Mouse (Mus musculus) thymus, postnatal 36 days (tissue): ENCODE measurements around the gene Ubxn6.
"Not testable (repeated sequence)": the region's sequence is repeated elsewhere in the genome, so short reads cannot be mapped to it uniquely, and the experiment has no call there.

Experiments used
- DNase-seq, 2 experiments: peaks; one replicate each; pipeline ENCODE4 v3.0.0; 2022; ENCODE audit warnings: mixed read lengths in 2 of 2

Ubxn6 gene

DNA sequence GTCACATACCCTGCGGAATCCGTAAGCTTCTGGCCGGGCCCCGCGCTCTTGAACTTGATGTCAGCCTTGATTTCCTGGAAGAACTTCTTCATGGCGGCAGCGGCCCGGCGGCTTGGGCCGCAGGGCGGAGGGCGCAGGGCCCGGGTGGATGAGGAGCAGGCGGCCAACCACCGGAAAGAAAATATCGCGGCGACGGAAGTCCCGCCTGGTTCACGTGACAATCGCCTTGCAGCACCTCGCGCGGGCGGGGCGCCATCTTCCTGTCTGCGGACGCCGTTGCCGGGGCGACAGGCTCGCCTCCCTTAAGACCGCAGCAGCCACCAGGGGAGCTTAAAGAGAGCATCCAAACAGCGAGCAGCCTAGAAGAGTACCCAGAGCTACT is at the start of gene Ubxn6:
TSS of gene Ubxn6 (minus strand) at position 202 of the 382 bp plus-strand sequence.
- DNase-seq = peak; percentile 96 to 98

DNA sequence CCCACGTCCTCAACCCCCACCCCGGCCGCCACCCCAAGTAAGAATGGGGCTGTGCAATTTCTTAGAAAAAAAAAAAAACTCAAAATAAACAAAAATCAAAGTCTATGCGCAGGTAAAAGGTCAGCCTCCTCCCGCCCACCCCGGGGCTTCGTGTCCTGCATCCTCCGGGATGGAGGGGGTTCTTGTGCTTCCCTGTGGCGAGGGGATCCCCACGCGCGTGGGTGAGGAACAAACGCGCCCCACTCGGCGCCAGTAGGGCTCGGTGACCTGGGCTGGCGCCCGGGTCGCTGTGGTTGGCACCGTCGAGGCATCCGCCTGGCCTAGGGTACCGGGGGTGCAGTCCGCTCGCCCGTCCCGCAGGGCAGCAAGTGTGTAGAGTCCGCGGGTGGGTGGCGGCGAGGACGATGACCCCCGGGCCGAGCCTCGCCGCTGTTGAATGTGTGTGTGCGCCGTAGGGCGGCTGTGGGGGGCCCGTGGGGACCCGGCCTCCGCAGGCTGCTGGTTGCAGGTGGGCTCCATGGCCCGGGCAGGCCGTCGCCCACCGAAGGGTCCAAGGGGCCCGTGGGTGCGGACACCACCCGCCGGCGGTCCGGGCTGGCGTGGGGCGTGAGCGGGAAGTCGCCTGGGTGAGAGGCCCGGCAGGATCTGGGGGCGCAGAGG is 49.0 kb upstream of the Ubxn6 start:
- no peak for DNase-seq

DNA sequence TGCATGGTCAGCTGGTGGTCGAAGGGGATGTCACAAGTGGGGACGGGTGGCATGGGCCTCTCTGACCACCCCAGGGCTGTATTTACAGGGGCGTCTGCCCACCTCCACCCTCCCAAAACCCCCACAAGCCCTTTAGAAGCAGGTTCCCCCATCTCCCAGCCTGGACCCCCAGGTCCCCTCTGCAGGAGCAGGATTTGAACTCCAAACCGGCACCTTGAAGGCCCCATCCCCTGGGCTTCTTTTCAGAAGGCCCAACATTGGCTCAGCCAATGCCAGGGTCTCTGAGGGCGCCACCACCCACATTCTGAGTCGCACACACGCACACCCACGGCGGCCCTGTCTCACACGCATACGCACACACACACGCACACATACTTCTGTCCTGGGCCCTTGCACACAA is 48.3 kb upstream of the Ubxn6 start:
- no peak for DNase-seq

DNA sequence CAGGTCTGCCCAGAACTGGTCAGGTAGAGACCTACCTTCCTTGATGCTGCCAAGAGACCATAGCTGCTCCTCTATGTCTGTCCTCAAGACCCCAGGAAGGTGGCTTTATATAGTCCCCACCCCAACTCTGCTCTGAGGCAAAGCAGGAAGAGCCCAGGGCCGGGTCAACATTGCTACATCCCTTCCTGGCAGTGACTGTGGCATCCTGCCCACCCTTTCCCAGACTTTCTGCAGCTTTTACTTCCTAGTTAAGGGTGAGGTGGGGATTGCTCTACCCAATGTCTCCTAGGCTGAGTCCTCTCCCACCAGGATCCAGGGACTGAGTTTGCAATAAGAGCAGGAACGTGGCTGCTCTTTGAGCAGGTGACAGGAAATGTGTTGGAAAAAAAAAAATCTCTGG is 47.0 kb upstream of the Ubxn6 start, which contains the start of gene Lrg1:
TSS of gene Lrg1 (minus strand) at position 176 of the 400 bp plus-strand sequence.
- no peak for DNase-seq

DNA sequence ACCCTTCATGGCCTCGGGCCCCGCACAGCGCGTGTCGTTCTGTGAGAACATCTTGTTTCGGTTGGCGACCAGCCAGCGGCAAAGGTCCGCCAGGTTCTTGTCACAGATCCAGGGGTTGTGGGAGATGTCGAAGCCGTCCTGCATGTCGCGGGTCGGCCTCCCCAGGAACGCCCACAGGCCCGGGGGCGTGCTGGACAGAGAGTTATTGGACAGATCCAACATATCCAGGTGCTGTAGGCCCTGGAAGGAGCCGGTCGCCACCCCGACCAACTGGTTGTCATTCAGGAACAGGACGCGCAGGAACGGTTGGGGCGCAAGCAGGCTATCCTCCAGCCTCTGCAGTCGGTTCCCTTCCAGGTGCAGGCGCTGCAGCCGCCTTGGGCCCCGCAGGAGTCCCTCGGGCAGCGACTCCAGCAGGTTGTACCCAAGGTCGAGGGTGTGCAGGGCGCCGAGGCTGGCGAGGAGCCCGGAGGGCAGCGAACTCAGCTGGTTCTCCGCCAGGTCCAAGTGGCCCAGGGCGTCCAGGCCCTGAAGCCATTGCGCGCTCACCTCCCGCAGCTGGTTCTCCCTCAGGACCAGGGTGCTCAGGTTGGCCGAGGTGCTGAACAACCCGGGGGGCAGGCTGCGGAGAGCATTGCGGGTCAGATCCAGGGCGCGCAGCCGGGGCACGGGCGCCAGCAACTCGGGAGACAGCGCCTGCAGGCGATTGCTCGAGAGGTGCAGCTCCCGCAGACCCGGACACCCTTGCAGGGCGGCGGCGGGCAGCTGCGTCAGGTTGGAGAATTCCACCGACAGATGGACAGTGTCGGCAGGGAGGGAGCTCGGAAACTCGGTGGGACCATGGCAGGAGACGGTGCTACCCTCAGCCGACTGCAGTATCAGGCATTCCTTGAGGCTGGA is 45.4 kb upstream of the Ubxn6 start:
- no peak for DNase-seq

DNA sequence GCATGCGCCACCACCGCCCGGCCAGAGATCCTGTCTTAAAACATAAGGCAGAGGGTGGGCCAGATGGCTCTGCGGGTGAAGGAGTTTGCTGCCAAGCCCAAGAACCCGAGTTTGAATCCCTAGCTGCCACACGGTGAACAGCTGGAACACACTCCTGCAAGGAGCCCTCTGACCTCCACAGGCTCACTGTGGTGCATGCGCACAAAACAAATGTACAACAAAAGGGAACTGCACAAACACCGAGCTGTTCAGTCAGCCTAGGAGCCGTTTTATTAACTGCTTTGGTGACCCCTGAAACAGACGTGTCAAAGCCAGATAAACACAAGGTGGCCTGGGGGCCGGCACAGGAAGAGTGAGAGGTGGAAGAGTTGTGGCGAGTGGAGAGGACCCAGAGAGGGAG is 44.6 kb upstream of the Ubxn6 start:
- DNase-seq = no peak

DNA sequence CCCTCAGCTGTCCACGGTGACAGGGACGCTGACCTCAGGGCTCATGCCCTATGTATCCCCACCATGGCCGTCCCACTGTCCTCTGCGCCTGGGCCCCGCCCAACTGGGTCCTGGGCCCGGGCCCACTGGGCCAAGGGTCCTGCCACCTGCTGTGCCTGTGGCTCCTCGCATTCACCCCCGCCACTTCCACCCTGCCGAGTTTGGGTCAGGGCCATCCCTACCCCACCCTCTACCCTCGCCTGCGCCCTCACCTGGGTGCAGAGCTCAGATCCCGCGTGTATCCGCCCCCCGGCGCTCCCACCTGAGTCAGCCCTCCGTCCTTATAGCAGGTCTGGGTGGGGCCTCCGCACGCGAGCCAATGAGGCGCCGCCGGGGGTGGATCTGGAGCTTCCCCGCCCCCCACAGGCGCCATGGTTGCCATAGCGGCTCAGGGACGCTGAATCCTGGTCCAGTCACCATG is 42.5 kb upstream of the Ubxn6 start, which contains the start of gene Plin5:
TSS of gene Plin5 (minus strand) at position 346 of the 460 bp plus-strand sequence.
- DNase-seq = no peak

DNA sequence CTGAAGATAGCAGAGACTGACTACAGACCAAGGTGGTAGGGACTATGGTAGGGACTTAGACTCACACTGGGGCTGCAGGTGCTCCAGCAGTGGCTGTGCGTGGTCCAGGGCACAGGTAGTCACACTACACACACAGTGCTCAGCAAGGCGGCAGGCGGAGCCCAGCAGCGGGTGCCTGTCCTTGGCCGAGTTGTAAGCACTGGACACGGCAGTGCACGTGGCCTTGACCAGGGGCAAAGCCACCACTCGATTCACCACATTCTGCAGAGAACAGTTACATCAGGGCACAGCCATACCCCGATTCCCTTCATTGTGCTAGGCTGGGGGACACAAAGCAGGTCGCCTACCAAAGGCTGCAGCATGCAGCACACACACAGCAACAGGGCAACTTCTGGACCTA is 41.4 kb upstream of the Ubxn6 start:
- DNase-seq = no peak

DNA sequence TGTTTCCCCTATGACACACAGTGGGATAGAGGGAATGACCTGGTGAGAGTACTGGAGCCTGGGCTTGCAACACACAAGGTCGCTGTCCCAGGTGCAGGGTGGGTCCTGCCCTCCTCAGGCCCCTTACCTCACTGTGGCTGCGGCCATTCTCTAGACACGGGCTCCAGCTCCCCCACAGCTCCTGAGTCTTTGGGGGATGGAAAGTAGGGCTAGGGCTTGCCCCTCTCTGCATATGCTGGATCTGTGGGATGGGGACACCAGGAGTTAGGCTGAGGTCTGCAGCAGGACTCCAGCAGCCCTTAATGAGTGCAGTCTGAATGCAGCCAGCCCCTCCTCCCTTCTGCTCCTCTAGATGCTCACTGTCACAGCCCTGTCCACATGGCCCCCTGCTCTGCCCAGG is 37.9 kb upstream of the Ubxn6 start:
- no peak for DNase-seq

DNA sequence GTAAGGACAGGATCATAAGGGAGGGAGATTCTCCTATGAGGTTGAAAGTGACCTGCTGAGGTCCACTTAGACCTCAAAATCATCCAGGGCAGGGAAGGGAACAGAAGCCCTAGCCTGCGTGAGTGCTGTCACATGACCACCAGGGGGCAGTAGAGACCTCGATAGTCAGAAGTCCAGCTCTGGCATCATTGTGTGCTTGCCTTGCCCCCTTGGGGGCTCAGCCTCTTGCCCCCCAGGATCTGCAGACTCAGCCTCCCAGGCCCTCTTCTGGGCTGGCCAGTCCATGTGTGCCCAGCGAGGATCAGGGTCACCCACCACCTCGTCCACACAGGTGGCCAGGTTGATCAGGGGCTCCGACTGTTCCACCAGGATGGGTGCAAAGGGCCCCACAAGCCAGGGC is 37.0 kb upstream of the Ubxn6 start:
- DNase-seq = peak; percentile 42 to 44

DNA sequence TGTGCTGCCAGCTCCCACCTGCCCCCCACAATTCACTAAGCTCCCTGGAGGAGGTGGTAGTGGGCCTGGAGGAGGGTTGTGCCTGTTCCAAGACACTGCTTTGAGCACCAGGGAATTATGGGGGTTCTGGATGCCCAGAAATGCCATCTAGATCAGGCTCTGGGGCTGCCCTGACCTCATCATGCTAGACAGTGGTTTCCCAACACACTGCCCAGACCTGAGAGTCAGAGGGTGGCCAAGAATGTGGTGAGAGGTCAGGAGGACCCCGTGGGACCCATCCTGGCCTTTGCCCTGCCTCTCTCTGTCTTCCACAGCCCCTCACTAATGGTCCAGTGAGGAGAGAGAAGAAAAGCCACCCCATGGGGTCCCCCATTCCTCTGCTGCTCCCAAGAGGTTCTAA is 36.2 kb upstream of the Ubxn6 start:
- DNase-seq = no peak

DNA sequence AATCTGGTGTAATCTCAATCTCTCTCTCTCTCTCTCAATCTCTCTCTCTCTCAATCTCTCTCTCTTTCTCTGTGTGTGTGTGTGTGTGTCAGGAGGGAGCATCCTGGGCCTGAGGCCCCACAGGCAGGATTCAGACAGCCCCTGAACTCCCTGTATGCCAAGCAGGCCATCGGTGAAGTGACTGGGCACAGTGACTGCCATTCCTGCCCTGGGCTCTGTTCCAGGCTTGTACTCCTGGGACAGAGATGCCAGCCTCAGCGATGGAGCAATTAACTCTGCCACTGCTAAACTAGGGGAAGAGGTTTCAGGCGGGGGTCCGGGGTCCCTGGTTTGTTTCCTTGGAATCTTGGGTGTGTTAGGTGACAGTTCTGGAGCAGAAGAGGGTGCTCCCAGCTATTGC is 35.7 kb upstream of the Ubxn6 start:
- no peak for DNase-seq

DNA sequence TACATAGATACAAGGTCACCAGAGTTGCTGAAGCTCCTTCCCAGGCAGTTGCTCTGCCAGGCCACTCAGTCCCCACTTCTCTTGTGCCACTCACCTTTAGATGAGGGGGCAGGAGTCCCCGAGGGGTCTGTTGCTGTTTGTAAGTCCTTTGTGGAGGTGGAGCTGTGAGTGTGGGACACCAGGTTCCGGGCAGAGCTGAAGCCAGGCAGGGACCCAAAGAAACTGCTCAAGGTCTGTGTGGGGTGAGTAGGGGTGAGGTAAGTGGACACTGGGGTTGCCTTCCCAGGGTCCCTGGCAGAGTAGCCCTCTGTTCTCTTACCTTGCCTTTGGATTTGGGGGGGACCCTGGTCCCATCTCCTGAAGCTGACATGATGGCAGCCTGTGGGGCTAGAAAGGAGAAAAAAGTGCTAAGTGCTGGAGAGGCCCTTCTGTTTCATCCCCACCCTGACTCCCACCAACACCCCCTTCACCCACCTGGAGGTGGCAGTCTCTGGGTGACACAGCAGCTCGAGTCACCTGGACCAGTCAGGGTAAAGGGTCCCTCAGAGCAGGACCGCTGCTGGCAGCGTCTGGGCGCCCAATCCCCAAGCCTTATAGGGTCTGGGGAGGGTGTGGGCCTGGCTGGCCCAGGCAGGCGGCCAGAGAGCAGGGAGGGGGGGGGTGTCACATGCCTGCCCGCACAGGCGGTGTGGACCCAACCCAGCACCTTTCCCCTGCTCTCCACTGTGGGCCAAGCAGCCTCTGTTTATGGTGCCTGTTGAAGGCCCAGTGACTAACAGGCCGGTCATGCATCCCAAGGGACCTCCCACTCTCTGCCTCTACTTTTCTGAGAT is 34.6 kb upstream of the Ubxn6 start, which contains the start of gene Plin4:
TSS of gene Plin4 (minus strand) at position 585 of the 833 bp plus-strand sequence.
- no peak for DNase-seq

DNA sequence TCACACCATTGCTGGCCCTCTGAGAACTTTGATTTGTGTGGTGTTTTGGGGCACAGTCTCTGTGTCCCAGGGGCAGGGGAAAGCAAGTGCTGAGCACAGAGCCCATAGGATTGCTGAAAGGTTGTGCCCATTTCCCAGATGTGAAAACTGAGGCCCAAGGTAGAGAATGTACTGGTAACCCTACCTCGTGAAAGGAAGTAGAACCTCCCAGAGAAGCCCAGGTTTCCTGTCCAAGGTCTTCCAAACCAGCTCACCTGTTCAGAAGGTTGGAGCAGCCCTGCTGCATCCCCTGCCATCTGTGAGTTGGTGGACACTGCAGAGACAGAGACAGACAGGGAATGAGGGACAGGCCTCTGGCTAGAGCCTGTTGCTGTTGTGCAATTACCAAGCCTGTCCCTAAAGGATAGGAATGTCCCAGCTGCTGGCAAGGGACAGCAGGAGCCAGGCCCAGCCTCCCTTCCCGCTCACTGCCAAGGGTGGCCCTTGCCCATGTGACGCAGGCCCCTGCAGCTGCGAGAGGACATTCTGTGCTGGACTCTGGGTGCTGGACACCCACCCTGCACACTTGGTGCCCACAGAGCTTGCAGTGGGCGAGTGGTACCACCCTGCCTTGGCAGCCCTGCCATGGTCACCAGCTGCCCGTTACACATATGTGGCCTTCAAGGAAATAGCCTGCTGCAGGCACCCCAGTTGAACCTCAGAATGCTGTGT is 33.7 kb upstream of the Ubxn6 start:
- no peak for DNase-seq

DNA sequence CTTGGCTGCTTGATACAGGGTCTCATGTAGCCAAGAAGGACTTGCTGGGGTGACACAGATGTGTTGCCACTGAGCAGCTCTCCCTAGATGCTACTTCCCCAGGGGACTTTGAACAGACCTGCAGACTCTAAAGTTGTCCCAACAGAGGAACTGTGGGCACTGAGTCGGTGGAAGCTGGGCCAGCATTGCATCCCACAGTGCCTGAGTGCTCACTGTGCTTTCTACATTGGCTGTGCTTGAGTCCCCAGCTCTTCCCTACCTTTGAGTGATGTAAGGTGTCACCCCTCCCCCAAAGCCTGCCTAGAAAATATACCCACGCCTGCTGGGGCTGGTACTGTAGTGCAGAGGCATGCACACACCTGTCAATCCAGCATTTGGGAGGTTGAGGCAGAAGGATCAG is 32.9 kb upstream of the Ubxn6 start:
- no peak for DNase-seq

DNA sequence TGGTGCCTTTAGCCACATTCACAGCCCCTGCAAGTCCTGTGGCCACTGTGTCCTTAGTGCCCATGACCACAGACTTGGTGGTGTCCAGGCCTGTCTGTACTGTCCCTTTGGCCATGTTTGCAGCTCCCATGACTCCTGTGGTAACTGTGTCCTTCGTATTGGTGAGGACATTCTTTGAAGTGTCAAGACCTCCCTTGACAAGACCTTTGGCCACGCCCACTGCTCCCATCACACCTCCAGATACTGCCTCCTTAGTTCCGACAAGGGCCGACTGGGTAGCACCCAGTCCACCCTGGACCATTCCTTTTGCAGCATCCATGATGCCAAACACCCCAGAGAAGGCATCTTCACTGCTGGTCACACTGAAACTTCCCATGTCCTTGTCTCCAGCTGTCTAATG is 32.2 kb upstream of the Ubxn6 start:
- DNase-seq = no peak

DNA sequence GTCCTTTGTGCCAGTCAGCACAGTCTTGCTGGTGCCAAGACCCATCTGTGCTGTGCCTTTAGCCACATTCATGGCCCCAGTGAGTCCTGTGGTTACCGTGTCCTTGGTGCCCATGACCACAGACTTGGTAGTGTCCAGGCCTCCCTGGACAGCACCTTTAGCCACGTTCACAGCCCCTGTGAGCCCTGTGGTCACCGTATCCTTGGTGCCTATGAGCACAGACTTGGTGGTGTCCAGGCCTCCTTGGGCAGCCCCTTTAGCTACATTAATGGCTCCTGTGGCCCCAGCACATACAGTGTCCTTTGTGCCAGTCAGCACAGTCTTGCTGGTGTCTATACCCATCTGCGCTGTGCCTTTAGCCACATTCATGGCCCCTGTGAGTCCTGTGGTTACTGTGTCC is 31.6 kb upstream of the Ubxn6 start:
- not testable (repeated sequence) for DNase-seq

DNA sequence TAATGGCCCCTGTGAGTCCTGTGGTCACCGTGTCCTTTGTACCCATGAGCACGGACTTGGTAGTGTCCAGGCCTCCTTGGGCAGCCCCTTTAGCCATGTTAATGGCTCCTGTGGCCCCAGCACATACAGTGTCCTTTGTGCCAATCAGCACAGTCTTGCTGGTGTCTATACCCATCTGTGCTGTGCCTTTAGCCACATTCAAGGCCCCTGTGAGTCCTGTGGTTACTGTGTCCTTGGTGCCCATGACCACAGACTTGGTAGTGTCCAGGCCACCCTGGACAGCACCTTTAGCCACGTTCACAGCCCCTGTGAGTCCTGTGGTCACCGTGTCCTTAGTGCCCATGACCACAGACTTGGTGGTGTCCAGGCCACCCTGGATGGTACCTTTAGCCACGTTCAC is 30.0 kb upstream of the Ubxn6 start:
- DNase-seq = not testable (repeated sequence)

DNA sequence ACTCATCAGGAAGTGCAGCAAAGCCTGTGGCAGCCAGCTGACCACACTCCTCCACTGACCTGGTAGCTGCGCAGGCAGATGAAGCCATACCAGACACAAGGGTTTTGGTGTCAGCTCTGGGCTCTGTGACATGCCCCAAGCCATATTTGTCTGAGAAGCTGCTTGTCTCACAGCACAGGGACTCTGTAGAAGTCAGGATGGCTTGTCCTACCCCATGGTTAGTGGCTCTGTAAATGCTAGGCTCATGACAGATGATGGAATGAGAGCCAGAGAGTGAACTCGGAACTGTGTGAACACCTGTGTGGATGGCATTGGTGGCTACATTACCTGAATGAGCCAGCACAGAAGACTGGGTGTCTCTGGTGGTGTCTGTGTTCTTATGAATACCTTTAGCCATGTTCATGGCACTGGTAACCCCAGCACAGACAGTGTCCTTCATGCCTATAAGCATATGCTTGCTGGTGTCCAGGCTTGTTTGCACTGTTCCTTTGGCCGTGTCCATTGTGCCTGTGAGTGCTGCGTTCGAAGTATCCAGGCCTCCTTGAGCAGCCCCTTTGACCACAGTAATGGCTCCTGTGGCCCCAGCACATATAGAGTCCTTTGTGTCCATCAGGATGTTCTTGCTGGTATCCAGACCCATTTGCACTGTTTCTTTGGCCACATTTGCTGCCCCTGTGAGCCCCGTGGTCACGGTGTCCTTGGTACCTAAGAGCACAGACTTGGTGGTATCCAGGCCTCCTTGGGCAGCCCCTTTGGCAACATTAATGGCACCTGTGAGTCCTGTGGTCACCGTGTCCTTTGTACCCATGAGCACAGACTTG is 28.8 kb upstream of the Ubxn6 start:
- DNase-seq = no peak

DNA sequence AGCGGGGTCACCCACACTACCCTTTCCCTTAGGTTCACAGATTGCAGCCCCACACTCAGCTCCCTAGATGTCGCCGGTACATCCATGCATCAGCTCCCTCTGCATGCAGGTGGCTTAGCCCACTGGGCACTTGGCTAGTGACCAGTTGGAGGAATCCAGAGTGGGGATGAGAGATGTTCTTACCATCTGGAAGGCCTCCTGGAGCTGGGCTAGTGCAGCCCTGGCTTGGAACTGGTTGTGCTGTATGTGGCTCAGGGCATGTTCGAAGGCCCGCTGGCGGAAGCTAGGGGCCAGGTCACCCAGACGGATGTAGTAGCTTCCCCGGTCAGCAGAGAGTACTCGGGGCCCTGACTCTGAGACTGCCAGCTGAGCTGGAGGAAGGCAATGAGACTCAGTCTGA is 28.1 kb upstream of the Ubxn6 start:
- no peak for DNase-seq

DNA sequence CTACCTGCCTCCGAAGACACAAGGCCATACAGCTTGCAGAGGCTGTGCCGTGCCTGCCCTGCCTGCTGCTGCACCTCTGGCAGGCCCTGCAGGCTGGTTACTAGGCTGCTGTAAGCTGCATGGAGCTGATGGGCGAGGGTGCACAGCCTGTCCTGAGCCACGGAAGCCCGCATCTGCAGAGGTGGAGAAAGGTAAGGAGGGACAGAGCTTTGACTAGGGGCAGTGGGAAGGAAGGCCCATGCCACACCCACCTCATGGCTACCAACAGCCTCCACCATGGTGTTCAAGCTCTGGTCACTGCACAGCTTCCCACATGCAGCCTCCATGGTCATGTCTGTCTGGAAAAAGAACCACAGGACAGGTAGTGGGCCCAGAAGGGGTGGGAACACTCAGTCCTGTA is 27.3 kb upstream of the Ubxn6 start:
- no peak for DNase-seq
